Mouse (Mus musculus): ENCODE results near the gene Izumo1r.
"Not testable (repeated sequence)": the region's sequence is repeated elsewhere in the genome, so short reads cannot be mapped to it uniquely, and the experiment has no call there.

Izumo1r gene

GRCm38 (mm10) chr9:14904741-14905475, 1.2 kb upstream of the Izumo1r start:
- peak; percentile 17 for DNase-seq (ENCODE audit: extremely low spot score)

- no peak for DNase-seq (ENCODE audit: extremely low spot score)
These were observed 743 bp downstream of the Izumo1r start for GRCm38 (mm10) chr9:14903006-14903405.

GRCm38 (mm10) chr9:14902416-14902815, 1.3 kb downstream of the Izumo1r start:
- no peak for DNase-seq (ENCODE audit: extremely low spot score)

GRCm38 (mm10) chr9:14901757-14902156, 2.0 kb downstream of the Izumo1r start:
- no peak for DNase-seq (ENCODE audit: extremely low spot score)

- no peak for DNase-seq (ENCODE audit: extremely low spot score)
These were observed 6.6 kb downstream of the Izumo1r start for GRCm38 (mm10) chr9:14897102-14897501.

- no peak for DNase-seq (ENCODE audit: extremely low spot score)
These were observed 8.4 kb downstream of the Izumo1r start for GRCm38 (mm10) chr9:14895237-14895835.

GRCm38 (mm10) chr9:14894628-14895027, 9.1 kb downstream of the Izumo1r start:
- DNase-seq (ENCODE audit: extremely low spot score): no peak

GRCm38 (mm10) chr9:14893388-14893787, 10.4 kb downstream of the Izumo1r start:
- DNase-seq (ENCODE audit: extremely low spot score): no peak

- DNase-seq (ENCODE audit: extremely low spot score): no peak
These were observed 11.9 kb downstream of the Izumo1r start for GRCm38 (mm10) chr9:14891891-14892290.

GRCm38 (mm10) chr9:14890699-14891098, 13.1 kb downstream of the Izumo1r start:
- DNase-seq (ENCODE audit: extremely low spot score): no peak

GRCm38 (mm10) chr9:14888671-14889070, 15.1 kb downstream of the Izumo1r start:
- no peak for DNase-seq (ENCODE audit: extremely low spot score)

GRCm38 (mm10) chr9:14887787-14888382, 15.9 kb downstream of the Izumo1r start:
- DNase-seq (ENCODE audit: extremely low spot score): no peak

- DNase-seq (ENCODE audit: extremely low spot score): no peak
These were observed 17.8 kb downstream of the Izumo1r start for GRCm38 (mm10) chr9:14885954-14886353.

GRCm38 (mm10) chr9:14885151-14885550, 18.6 kb downstream of the Izumo1r start:
- DNase-seq (ENCODE audit: extremely low spot score): no peak

- DNase-seq (ENCODE audit: extremely low spot score): no peak
These were observed 19.1 kb downstream of the Izumo1r start for GRCm38 (mm10) chr9:14884641-14885040.

- not testable (repeated sequence) for DNase-seq (ENCODE audit: extremely low spot score)
These were observed 27.2 kb downstream of the Izumo1r start for GRCm38 (mm10) chr9:14876566-14876965.

- no peak for DNase-seq (ENCODE audit: extremely low spot score)
These were observed 27.8 kb downstream of the Izumo1r start for GRCm38 (mm10) chr9:14875743-14876507.

GRCm38 (mm10) chr9:14872181-14872930, 31.4 kb downstream of the Izumo1r start:
- DNase-seq (ENCODE audit: extremely low spot score): peak; percentile 46

GRCm38 (mm10) chr9:14871536-14871935, 32.2 kb downstream of the Izumo1r start:
- no peak for DNase-seq (ENCODE audit: extremely low spot score)

GRCm38 (mm10) chr9:14870802-14871201, 32.9 kb downstream of the Izumo1r start:
- DNase-seq (ENCODE audit: extremely low spot score): no peak

- no peak for DNase-seq (ENCODE audit: extremely low spot score)
These were observed 33.4 kb downstream of the Izumo1r start for GRCm38 (mm10) chr9:14870377-14870776.

- no peak for DNase-seq (ENCODE audit: extremely low spot score)
These were observed 35.4 kb downstream of the Izumo1r start for GRCm38 (mm10) chr9:14868326-14868725.

Measured in embryo, embryonic 9.5 days (tissue).